Mouse (Mus musculus) embryonic facial prominence, embryonic 11.5 days (tissue): ENCODE measurements around the gene Mvb12b. TPM values are rescaled to one million over a fixed set of nuclear protein-coding genes. Genes with fewer than 3 reads are reported as not detected.
"Not testable (repeated sequence)": the region's sequence is repeated elsewhere in the genome, so short reads cannot be mapped to it uniquely, and the experiment has no call there.

Experiments used
- ATAC-seq: fragments of 200-750 bp; cut with Nextera tagmentation; replicated peaks from 2 replicates; pipeline ENCODE4 v1.8.0; 2017; ENCODE audit warnings: low read depth; ENCODE audit not compliant: insufficient number of reproducible peaks, low FRiP score, low TSS enrichment
- DNase-seq: peaks from one replicate; pipeline ENCODE4 v3.0.0-alpha.2; 2015; ENCODE audit warnings: low spot score
- H3K27ac ChIP-seq: fragments of 300-500 bp; sonication (generic); replicated peaks from 2 replicates; pipeline ENCODE4 v1.5.1; 2014; ENCODE audit warnings: mild to moderate bottlenecking, low read depth, low read length, control low read depth
- H3K27me3 ChIP-seq: fragments of 300-500 bp; sonication (generic); 2 replicates; pipeline ENCODE4 v1.6.1; 2014; ENCODE audit warnings: mild to moderate bottlenecking, low read length, moderate library complexity, mixed read lengths; ENCODE audit not compliant: control insufficient read depth, insufficient read depth
- H3K36me3 ChIP-seq: fragments of 300-500 bp; sonication (generic); replicated peaks from 2 replicates; pipeline ENCODE4 v1.6.1; 2014; ENCODE audit warnings: low read depth, mild to moderate bottlenecking, low read length, moderate library complexity, mixed read lengths; ENCODE audit not compliant: control insufficient read depth, insufficient read depth
- H3K4me1 ChIP-seq: fragments of 300-500 bp; sonication (generic); 2 replicates; pipeline ENCODE4 v1.6.1; 2014; ENCODE audit warnings: low read length, mixed read lengths; ENCODE audit not compliant: control insufficient read depth, insufficient read depth
- H3K4me2 ChIP-seq: fragments of 300-500 bp; sonication (generic); 2 replicates; pipeline ENCODE4 v1.6.1; 2014; ENCODE audit warnings: low read depth, mild to moderate bottlenecking, control low read depth, low read length, moderate library complexity
- H3K4me3 ChIP-seq: fragments of 300-500 bp; sonication (generic); 2 replicates; pipeline ENCODE4 v1.5.1; 2014; ENCODE audit warnings: low read depth, low read length, control low read depth
- H3K9ac ChIP-seq: fragments of 300-500 bp; sonication (generic); replicated peaks from 2 replicates; pipeline ENCODE4 v1.6.1; 2014; ENCODE audit warnings: mild to moderate bottlenecking, control low read depth, low read length
- H3K9me3 ChIP-seq: fragments of 300-500 bp; sonication (generic); replicated peaks from 2 replicates; pipeline ENCODE4 v1.6.1; 2016; ENCODE audit warnings: mild to moderate bottlenecking, low read length, inconsistent platforms, mixed read lengths; ENCODE audit not compliant: control insufficient read depth
- WGBS: fragments of 180-500 bp; shearing (Covaris S2); extraction: QIAGEN DNeasy Blood & Tissue Kit; methylation state at CpG from one replicate; pipeline ENCODE4 v1.1.7; 2014; 5-methylcytosine and 5-hydroxymethylcytosine counted together
- polyA plus RNA-seq: library from polyadenylated mRNA; unstranded; fragments of >200 nt; fragmentation: Nextera tagmentation; extraction: Ambion mirVana; gene quantifications from 2 replicates; pipeline ENCODE4 v1.2.1, GENCODE M21; 2014

Mvb12b gene
- polyA plus RNA-seq, 1 experiment from 2014 or later: 23.3 TPM

GRCm38 (mm10) chr2:33919934-33920615, 32.3 kb upstream of the Mvb12b start:
- Histone ChIP-seq H3K9ac (peak overlapping the region; percentile 44), H3K4me3 (no peak overlapping the region), H3K36me3 (no peaks in the 10 kb centered on the region), H3K27me3 (no peaks in the 10 kb centered on the region; the same call in 1 of the 2 replicates), H3K4me2 (no peak overlapping the region), H3K4me1 (peaks cover 3% of the 10 kb centered on the region; the same call in 1 of the 2 replicates), H3K27ac (no peak overlapping the region), H3K9me3 (no peaks in the 10 kb centered on the region)
- WGBS: 17% methylated on average over 22 of the region's 22 CpGs
- ATAC-seq (no peak), DNase-seq (peak; percentile 25)

GRCm38 (mm10) chr2:33918824-33919223, 31.1 kb upstream of the Mvb12b start:
- WGBS: 70% methylated on average over 3 of the region's 3 CpGs
- H3K27me3 ChIP-seq: no peaks in the 10 kb centered on the region; the same call in 1 of the 2 replicates
- no peaks in the 10 kb centered on the region for H3K9me3 ChIP-seq
- no peak for DNase-seq
- H3K4me2 ChIP-seq: no peak overlapping the region
- H3K36me3 ChIP-seq: no peaks in the 10 kb centered on the region
- H3K27ac ChIP-seq: no peak overlapping the region
- H3K4me1 ChIP-seq: peaks cover 3% of the 10 kb centered on the region; the same call in 1 of the 2 replicates
- no peak for ATAC-seq
- no peak overlapping the region for H3K9ac ChIP-seq
- H3K4me3 ChIP-seq: no peak overlapping the region

GRCm38 (mm10) chr2:33918318-33918717, 30.6 kb upstream of the Mvb12b start:
- ATAC-seq (no peak), DNase-seq (peak; percentile 72)
- Histone ChIP-seq H3K9me3 (no peaks in the 10 kb centered on the region), H3K27me3 (no peaks in the 10 kb centered on the region; the same call in 1 of the 2 replicates), H3K4me3 (no peak overlapping the region), H3K36me3 (no peaks in the 10 kb centered on the region), H3K4me2 (no peak overlapping the region), H3K27ac (no peak overlapping the region), H3K4me1 (peaks cover 3% of the 10 kb centered on the region; the same call in 1 of the 2 replicates), H3K9ac (no peak overlapping the region)
- 74% methylated on average over 6 of the region's 6 CpGs for WGBS

GRCm38 (mm10) chr2:33916603-33917002, 28.9 kb upstream of the Mvb12b start:
- H3K27me3 ChIP-seq: no peaks in the 10 kb centered on the region; the same call in 1 of the 2 replicates
- H3K4me3 ChIP-seq: no peak overlapping the region
- no peak for ATAC-seq
- no peaks in the 10 kb centered on the region for H3K9me3 ChIP-seq
- peaks cover 3% of the 10 kb centered on the region; the same call in 1 of the 2 replicates for H3K4me1 ChIP-seq
- no peak overlapping the region for H3K4me2 ChIP-seq
- H3K36me3 ChIP-seq: no peaks in the 10 kb centered on the region
- H3K9ac ChIP-seq: no peak overlapping the region
- no peak overlapping the region for H3K27ac ChIP-seq
- WGBS: 35% methylated on average over 11 of the region's 11 CpGs
- no peak for DNase-seq

GRCm38 (mm10) chr2:33914998-33915397, 27.3 kb upstream of the Mvb12b start:
- ATAC-seq (no peak), DNase-seq (no peak)
- H3K27ac ChIP-seq: no peak overlapping the region
- WGBS: 70% methylated on average over 8 of the region's 8 CpGs
- H3K9me3 ChIP-seq: no peaks in the 10 kb centered on the region
- H3K9ac ChIP-seq: no peak overlapping the region
- H3K4me1 ChIP-seq: 0 out of 2 replicates have a peak, but pooled peaks cover under 1% of the 10 kb centered on the region
- H3K36me3 ChIP-seq: no peaks in the 10 kb centered on the region
- H3K4me3 ChIP-seq: no peak overlapping the region
- no peaks in the 10 kb centered on the region for H3K27me3 ChIP-seq
- no peak overlapping the region for H3K4me2 ChIP-seq

- Histone ChIP-seq H3K36me3 (no peaks in the 10 kb centered on the region), H3K4me1 (no peaks in the 10 kb centered on the region), H3K9ac (no peak overlapping the region), H3K27ac (no peak overlapping the region), H3K4me2 (no peak overlapping the region), H3K27me3 (no peaks in the 10 kb centered on the region), H3K9me3 (no peaks in the 10 kb centered on the region), H3K4me3 (no peak overlapping the region)
- WGBS: 68% methylated on average over 3 of the region's 3 CpGs
- DNase-seq: no peak
- ATAC-seq: no peak
Measured at GRCm38 (mm10) chr2:33914334-33914733, 26.6 kb upstream of the Mvb12b start.

GRCm38 (mm10) chr2:33913598-33913997, 25.9 kb upstream of the Mvb12b start:
- H3K4me3 ChIP-seq, DNase-seq, ATAC-seq, H3K4me2 ChIP-seq, H3K36me3 ChIP-seq, H3K4me1 ChIP-seq, H3K9me3 ChIP-seq, H3K9ac ChIP-seq, H3K27me3 ChIP-seq, H3K27ac ChIP-seq: not testable (repeated sequence)
- WGBS: 65% methylated on average over 1 of the region's 1 CpGs

- 72% methylated on average over 3 of the region's 3 CpGs for WGBS
- H3K4me2 ChIP-seq: no peak overlapping the region
- ATAC-seq: no peak
Measured at GRCm38 (mm10) chr2:33912741-33913140, 25.0 kb upstream of the Mvb12b start.

More at GRCm38 (mm10) chr2:33912741-33913140, 25.0 kb upstream of the Mvb12b start:
- Histone ChIP-seq H3K4me1 (no peaks in the 10 kb centered on the region), H3K27me3 (no peaks in the 10 kb centered on the region), H3K36me3 (no peaks in the 10 kb centered on the region), H3K9ac (no peak overlapping the region), H3K9me3 (no peaks in the 10 kb centered on the region), H3K27ac (no peak overlapping the region), H3K4me3 (no peak overlapping the region)
- DNase-seq: no peak
